Mouse (Mus musculus): Measurements from ENCODE around the gene Adamts3.

The Adamts3 gene

DNA sequence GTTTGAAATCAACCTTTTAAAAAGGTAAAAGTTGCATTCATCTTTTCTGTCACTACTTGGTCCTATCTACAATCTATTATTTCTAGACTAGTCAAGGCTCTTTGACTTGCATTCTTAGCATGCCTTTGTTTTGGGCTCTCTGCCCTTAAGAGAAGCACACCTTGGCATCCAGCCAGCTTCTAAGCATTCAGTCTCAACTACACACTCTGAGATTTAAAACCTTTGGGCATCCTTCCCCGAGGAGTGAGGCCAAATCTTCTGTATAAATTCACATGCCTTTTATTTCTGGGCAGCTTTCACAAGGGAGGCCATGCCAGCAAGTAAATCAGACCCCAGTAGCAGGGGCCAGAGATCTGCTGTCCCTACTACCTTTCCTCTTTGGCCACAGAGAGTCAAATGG, 178.9 kb downstream of the Adamts3 start:
- peak; percentile 8 for DNase-seq

DNA sequence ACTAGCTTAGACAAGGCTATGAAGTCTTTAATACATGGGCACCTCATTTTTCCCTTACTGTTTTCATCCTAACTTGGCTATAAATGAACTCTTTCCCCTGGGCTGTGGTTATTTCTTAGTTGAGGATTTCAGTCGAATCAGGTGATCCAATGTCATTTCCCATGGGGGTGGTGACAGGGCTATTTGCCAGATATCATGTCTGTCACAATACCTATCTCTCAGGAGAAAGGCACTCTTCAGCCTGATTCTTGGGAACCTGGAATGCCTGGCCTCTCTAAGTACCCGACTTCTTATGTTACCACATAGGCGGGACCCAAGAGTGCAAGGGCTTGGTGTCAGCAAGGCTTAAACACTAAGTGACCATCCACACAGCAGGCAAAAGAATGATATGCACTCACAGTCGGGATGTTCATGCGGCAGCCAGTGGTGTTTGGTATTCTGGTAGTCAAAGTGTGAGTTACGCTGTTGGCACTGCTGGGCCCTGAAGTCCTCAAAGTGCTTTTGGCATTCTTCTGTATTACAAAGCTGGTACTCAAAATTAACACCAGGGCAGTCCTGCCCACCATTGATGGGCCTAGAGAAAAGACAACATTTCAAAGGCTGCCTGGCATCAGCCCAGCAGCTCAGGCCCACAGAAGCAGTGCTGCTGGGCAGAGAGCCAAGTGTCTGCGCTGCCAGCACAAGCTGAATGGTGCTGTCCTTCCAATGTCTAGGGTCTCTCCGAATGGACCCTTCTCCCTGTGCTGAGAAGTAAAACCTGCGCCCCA, 181.7 kb downstream of the Adamts3 start:
- peak; percentile 11 for DNase-seq

DNA sequence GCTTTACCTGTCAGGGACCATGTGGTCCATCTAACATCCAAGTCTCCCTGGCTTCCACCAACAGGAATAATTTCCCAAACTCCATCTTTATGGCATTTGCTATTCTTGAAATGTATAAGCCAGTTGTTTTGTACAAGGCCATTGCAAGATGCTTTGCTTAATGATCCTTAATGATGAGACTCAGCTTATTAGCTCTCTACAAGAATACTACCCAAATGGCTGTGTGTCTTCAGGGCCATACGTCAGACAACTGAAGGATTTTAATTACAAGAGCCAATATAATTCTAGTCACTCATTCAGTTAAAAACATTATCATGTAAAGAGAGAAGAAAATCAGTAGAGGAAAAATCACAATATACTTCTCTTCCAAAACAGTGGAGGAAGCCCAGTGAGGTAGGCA, 195.3 kb downstream of the Adamts3 start:
- DNase-seq: no peak

DNA sequence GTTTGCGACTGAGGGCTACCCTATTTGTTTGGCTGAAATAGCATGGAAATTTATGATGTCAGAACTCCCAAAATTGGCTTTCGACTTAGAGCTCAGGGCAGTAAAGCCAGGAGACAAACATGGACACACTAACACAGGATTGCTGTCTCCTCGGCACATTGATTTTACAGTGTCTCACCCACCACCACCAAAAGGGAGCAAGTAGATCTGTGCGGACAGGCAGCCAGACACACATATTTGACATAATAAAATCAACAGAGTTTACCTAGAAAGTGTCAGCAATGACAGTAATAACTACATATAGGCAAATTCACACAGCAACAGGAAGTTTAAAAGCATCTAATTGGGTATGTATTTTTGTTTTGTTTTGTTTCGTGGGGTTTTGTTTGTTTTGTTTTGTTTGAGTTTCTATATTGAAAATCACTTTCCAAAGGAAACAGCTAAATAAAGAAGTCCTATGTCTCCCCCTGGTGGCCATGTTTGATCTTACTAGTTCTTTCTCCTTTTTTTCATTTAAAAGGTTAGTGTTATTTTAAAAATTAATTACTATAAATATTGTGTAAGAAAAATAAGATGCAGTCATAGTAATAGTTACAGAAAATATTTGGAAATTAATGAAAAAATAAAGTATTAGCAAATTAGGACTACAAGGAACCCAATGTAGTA, 203.1 kb downstream of the Adamts3 start:
- DNase-seq: no peak

DNA sequence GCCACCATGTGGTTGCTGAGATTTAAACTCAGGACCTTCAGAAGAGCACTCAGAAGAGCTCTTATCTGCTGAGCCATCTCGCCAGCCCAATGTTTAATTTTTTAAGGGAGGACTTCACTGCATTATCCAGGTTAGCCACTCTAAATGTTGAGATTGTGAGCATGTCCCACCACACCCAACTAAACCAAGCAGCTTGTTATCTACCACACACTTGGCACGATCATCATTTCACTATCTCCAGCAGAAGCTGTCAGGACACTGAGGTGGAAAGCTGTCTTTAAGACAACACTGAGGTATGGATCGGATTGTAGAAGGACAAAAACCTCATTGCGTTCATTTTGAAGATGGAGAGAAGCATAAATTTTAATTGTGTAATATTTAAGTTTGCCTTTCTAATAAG, 205.0 kb downstream of the Adamts3 start:
- DNase-seq: no peak

DNA sequence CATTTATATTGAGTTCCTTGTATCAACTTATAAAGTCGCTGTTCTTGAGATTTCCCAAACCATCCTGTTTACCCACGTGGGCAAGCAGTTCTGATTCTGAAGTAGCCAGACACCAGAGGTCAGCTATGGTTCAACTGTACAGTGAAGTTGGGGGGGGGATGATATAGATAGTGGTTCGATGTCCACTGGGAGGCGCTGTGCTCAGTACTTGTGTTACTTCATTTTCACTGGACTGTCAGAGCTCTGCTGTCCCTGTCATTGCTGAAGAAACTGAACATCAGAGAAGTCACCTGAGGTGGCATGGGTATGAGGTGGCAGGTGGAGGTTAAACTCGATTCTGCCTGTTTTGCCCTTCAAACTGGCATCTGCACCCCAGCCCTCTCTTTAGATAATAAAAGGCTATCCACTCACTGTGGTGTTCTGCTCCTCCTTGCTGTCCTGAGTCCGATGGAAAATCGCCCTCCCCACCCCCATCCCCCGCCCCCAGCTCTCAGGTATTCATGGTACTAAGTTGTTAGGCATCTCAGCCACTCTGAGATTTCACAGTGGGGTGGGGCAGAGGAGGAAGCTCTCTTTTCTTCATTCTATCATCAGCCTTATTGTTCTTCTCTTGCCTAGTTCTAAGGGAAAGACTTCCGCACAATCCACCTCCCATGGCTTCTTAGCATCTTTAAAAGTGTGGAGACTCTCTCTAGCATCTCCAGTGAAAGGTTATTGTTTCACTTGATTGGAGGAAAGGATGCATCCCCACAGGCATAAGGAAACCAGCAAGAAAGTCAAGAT, 208.9 kb downstream of the Adamts3 start:
- no peak for DNase-seq

DNA sequence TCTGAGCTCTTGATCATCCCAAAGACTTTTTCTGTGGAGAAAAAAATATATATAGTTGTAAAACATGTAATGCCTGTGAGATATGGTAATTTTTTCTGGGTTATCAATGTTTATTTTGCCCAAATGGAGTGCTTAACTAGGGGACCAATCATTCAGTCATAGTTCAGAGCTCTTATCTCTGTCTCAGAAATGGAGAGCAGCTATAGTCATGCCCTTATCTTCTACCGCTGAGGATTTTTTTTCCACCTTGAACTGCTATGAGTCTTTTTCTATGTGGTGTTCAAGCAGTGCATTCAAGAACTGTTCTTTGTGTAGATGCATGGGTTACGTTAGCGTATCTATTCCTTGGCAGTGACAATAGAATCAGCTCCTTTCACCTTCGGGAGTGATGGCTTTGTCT, 210.2 kb downstream of the Adamts3 start:
- no peak for DNase-seq

DNA sequence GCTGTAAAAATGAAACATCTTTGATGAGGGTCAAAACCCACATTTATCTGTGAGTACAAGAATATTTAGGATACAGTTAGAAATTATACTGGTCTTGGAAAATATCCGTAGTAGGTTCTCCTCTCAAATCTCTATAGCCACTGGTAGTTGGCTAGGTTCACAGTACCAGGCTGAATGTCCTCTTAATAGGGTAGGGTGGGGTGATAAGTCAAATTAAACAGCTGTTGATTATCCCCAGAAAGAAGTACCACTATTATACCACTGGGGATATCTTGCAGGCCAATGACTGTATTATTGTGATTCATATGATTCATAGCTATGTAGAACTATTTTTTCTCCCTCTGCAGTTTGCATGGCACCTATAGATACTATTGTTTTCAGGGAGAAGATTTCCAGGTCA, 228.8 kb downstream of the Adamts3 start:
- no peak for DNase-seq

DNA sequence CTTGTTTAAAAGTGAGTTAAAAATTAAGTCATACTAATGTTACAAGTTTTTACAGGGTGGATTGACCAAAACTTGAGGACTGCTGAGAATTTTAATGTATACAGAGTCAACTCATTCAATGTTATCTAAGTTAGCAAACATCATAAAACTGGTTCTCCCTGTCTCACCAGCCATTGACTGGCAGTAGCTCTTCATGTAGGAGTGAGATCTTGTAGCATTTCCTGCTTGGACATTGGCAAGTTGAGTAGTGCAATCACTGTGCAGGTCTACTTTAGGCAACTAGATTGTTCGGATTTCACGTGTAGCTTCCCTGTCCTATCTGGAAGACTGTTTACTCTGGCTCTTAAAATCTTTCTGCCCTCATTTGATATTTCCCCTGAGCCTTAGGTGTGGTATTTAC, 229.3 kb downstream of the Adamts3 start:
- no peak for DNase-seq

DNA sequence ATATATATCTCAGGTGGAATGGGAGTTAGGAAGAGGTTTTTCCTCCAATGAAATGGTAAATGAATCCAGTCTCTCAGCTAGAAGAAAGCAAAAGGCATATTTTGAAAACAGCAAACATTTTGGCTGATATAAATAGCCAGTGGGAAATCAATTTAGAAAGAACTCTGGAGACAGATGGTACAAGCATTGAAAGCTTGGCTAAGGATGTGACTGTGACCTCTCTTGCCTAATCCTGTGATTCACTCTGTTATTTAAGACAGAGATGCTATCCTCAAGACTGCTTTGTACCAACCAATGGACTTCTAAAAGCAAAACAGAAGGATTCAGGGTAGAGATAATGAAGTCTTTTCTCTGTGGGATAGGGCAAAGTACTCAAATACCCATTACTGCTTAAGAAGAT, 236.2 kb downstream of the Adamts3 start:
- no peak for DNase-seq

DNA sequence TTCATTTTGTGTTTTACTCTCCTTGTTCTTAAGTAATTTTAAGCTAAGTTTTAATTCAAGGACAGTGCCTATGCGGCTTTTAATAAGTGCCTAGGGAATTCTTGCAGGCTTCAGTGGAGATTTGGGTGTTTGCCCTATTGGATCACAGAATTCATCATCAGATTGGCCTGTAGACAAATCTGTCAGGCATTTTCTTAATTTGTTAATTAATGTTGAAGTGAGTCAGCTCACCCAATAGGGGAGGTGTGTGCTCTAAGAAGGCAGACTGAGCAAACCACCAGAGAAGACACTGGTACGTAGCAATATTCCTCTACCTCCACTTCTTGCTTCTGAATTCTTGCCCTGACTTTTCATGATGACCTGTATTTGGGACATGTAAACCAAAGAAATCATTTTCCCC, 247.7 kb downstream of the Adamts3 start:
- no peak for DNase-seq

DNA sequence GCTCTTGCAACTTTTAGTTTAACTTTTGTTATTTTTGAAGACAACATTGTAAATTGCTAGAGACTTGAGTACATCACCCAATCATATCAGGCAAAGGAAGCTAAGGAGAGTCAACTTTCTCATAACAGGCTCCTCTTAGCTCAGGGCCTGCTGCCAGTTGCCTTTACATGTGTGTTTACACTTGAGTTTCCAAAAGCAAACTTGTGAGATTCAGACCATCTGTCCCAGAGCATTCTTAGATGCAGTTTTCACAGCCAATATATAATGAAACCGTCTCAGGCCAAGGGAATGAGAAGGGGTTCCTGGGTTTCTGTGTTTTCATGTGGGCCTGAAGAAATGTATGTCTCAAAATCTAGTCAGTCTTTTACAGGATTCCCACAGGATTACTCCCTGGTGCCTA, 251.5 kb downstream of the Adamts3 start:
- DNase-seq: no peak
